Mouse (Mus musculus) lung, adult 2 months (tissue): ENCODE results near the gene Sfxn5.

Experiments
- CTCF ChIP-seq: fragments of 200-500 bp; IDR thresholded peaks from 2 replicates; pipeline ENCODE4 v1.5.1; 2011; ENCODE audit warnings: mild to moderate bottlenecking, low read length, control low read depth; ENCODE audit not compliant: insufficient read depth
- POLR2A ChIP-seq: fragments of 200-500 bp; IDR thresholded peaks from 2 replicates; pipeline ENCODE4 v1.6.1; 2011; ENCODE audit warnings: low read depth, mild to moderate bottlenecking, control low read depth, low read length, borderline replicate concordance; ENCODE audit errors: extremely low read depth

- TF ChIP-seq POLR2A = no peak
- no peak for TF ChIP-seq CTCF
These were observed 30.7 kb upstream of the Sfxn5 start for GRCm38 (mm10) chr6:85363906-85364260.
